Mouse (Mus musculus): Measurements from ENCODE around the gene Ankrd55.

DNA sequence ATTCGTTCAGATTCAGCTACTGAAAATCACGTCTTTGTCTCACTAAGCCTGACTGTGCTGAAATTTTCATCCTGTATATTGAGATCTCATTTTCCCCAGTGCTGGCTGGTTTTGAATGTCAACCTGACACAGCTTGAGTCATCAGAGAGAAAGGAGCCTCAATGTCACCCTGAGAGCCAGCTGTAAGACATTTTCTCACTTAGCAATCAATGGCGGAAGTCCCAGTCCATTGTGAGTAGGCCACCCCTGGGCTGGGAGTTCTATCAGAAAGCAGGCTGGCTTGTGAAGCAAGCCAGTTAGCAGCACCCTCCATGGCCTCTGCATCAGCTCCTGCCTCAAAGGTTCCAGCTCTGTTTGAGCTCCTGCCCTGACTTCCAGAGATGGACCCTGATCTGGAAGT lies 13.6 kb upstream of the Ankrd55 start:
- TF ChIP-seq CTCF (conservative IDR thresholded peaks at IDR 0.05; ENCODE audit: low read length) (no peak), POU5F1 (IDR thresholded peaks at IDR 0.05; ENCODE audit: borderline replicate concordance, low read length) (no peak)

All from E14TG2a.4 (cell line).